Mouse (Mus musculus): ENCODE measurements around the gene Gbp2b. TPM values are rescaled to one million over a fixed set of nuclear protein-coding genes. Genes with fewer than 3 reads are reported as not detected.
"Not testable (repeated sequence)": the region's sequence is repeated elsewhere in the genome, so short reads cannot be mapped to it uniquely, and the experiment has no call there.

The Gbp2b gene
- polyA plus RNA-seq, 1 experiment from 2014 or later = 0.12 TPM

DNA sequence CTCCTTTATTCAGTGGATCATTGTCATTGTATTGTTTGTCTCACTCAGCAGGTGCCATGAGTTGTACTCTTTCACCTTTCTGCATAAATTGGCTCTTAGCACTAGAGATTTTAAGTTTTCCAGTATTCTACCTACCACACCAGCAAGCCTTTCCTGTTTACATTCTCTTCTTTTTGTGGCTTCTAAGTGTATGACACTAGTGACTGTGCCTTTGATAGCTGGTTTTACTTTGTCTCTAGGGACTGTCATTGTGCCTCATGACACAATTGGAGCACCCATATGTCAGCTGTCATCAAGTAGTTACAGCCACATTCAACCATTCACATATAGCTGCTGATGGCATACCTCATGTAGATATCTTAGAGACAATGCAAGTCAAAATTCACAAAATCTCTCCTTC is 7.0 kb downstream of the Gbp2b start:
- Histone ChIP-seq H3K36me3 (ENCODE audit: control insufficient read depth, insufficient read depth, low read length) (no peaks in the 10 kb centered on the region), H3K9ac (ENCODE audit: low read length) (no peak overlapping the region), H3K9me3 (replicated peaks; ENCODE audit: control insufficient read depth, low read length) (no peaks in the 10 kb centered on the region), H3K27ac (ENCODE audit: low read length) (no peak overlapping the region), H3K27me3 (ENCODE audit: control insufficient read depth, insufficient read depth, low read length) (no peaks in the 10 kb centered on the region), H3K4me3 (replicated peaks; ENCODE audit: low read length) (no peak overlapping the region), H3K4me2 (ENCODE audit: low read depth, low read length) (no peak overlapping the region), H3K4me1 (ENCODE audit: control insufficient read depth, insufficient read depth, low read length) (no peaks in the 10 kb centered on the region)
- no peak for ATAC-seq (ENCODE audit: insufficient read depth, low FRiP score)

DNA sequence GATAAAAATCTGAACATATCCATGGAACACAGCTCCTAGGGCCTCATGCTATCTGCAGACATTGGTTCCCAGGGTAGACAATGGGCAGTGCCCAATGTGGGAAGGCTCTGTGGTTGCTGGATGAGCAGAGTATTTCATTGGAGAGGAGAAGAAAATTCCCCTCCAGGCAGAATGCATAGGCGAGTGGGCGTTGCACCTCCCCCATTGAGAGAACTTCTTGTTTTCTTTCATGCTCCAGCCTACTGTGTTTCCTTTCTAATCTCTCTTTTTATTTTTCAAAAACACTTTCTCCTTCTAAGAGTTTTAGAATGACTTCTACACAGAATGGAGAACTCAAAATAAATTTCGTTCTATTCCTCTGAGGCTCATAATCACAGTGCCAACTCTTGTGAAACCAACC is 24.0 kb downstream of the Gbp2b start:
- Histone ChIP-seq H3K9ac (ENCODE audit: low read length) (no peak overlapping the region), H3K4me2 (ENCODE audit: low read depth, low read length) (no peak overlapping the region), H3K4me3 (replicated peaks; ENCODE audit: low read length) (no peak overlapping the region), H3K36me3 (ENCODE audit: control insufficient read depth, insufficient read depth, low read length) (no peaks in the 10 kb centered on the region), H3K27me3 (ENCODE audit: control insufficient read depth, insufficient read depth, low read length) (no peaks in the 10 kb centered on the region), H3K27ac (ENCODE audit: low read length) (no peak overlapping the region), H3K4me1 (ENCODE audit: control insufficient read depth, insufficient read depth, low read length) (0 out of 2 replicates have a peak, but pooled peaks cover 4% of the 10 kb centered on the region), H3K9me3 (replicated peaks; ENCODE audit: control insufficient read depth, low read length) (no peaks in the 10 kb centered on the region)
- WGBS = 89% methylated on average over 3 of the region's 3 CpGs
- ATAC-seq (ENCODE audit: insufficient read depth, low FRiP score) = no peak

DNA sequence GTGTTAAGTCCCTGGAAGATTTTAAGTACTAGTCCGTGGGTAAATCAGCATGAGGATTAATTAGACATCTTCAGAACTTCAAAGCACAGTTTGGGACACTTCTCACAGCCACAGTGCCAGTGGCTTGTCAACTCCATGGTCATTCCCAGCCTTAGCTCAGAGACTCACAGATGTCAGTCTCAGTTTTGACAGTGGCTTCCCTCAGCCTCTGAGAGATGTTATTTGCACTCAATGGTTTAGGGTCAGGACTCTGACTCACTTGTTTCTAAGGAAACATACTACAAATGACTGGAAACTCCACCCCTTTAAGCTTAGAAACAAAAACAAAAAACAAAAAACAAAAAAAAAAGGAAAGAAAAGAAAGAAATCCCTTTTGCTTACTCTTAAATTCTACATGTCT is 25.0 kb downstream of the Gbp2b start:
- no peak overlapping the region for H3K4me2 ChIP-seq (ENCODE audit: low read depth, low read length)
- H3K36me3 ChIP-seq (ENCODE audit: control insufficient read depth, insufficient read depth, low read length) = no peaks in the 10 kb centered on the region
- no peak for ATAC-seq (ENCODE audit: insufficient read depth, low FRiP score)
- no peak overlapping the region for H3K4me3 ChIP-seq (replicated peaks; ENCODE audit: low read length)
- 0 out of 2 replicates have a peak, but pooled peaks cover 4% of the 10 kb centered on the region for H3K4me1 ChIP-seq (ENCODE audit: control insufficient read depth, insufficient read depth, low read length)
- no peak overlapping the region for H3K27ac ChIP-seq (ENCODE audit: low read length)
- WGBS = 41% methylated on average over 1 of the region's 1 CpGs
- H3K27me3 ChIP-seq (ENCODE audit: control insufficient read depth, insufficient read depth, low read length) = no peaks in the 10 kb centered on the region
- H3K9ac ChIP-seq (ENCODE audit: low read length) = no peak overlapping the region
- H3K9me3 ChIP-seq (replicated peaks; ENCODE audit: control insufficient read depth, low read length) = no peaks in the 10 kb centered on the region

DNA sequence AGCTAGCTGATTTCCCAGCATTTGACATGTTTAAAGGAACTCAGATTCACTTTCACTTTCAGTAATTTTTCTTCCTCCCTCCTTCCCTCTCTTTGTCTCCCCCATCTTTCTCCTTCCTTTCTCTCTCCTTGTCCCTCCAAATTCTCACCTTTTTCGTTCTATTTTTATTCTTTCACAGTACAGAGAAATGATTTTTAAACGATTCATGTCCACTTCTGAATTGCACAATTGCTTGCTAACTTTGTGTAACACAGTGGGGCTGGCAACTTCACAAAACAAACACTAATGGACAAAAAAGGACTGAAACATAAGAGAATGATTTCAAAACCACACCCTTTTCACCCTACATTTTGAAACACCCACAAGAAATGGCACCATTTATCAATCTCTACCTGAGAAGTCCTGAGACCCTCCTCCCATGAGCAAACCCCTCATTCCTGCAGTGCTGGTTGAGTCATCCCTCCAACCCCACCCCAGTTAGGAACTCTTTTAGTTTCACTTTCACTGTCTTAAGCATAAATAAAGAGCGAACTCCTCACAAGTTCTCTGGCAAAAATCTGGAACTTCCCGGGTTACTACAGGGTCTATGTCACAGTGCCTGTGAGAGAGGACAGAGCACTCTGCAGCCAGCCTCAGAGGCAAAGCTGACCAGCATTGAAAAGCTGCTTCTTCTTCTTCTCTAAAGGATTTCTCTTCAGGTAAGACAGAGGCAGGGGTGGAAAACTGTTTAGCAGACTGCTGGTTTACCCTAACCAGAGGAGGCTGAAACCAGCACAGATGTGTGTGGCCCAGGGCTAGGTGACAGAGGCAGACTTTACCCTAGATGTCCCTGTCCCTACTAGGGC is 25.7 kb downstream of the Gbp2b start, which contains the start of gene Gbp2:
TSS of gene Gbp2 (plus strand) at position 492 of the 845 bp plus-strand sequence.
- peak within 1 kb of the TSS; percentile 67 for H3K9ac ChIP-seq (ENCODE audit: low read length)
- peak; percentile 77 for ATAC-seq (ENCODE audit: insufficient read depth, low FRiP score)
- 30% methylated on average over 4 of the region's 4 CpGs for WGBS
- 0 out of 2 replicates have a peak, but pooled peaks cover 4% of the 10 kb centered on the region for H3K4me1 ChIP-seq (ENCODE audit: control insufficient read depth, insufficient read depth, low read length)
- H3K27me3 ChIP-seq (ENCODE audit: control insufficient read depth, insufficient read depth, low read length) = no peaks in the 10 kb centered on the region
- H3K27ac ChIP-seq (ENCODE audit: low read length) = peak within 1 kb of the TSS; percentile 70
- no peaks in the 10 kb centered on the region for H3K36me3 ChIP-seq (ENCODE audit: control insufficient read depth, insufficient read depth, low read length)
- H3K9me3 ChIP-seq (replicated peaks; ENCODE audit: control insufficient read depth, low read length) = no peaks in the 10 kb centered on the region
- H3K4me3 ChIP-seq (replicated peaks; ENCODE audit: low read length) = peak within 1 kb of the TSS; percentile 42
- H3K4me2 ChIP-seq (ENCODE audit: low read depth, low read length) = peak within 1 kb of the TSS; percentile 58

DNA sequence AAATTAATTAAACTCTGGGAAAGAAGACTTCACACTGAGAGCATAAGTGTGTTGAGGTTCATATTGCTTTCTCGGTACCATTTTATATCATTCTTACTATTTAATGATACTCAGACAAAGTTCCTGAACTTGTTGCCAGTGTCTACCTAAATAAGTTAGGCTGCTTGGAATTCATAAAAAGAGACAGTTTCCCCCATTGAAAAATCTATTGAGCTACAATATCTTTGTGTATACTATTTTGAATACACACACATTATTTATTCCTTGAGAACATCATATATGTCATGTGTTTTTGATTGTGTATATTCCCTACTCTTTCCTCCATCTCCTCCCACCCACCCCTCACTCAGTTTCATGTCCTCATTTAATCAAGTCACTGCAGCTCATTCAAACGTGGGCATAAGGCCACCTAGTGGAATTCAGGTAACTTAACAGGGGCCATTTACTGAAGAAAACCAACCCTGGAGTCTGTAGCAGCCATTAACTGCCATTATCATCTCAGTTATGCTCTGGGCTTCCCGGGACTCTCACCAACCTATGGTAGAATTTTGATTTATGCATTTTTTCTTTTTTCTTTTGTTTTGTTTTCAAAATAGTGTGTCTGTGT is 26.4 kb downstream of the Gbp2b start:
- Histone ChIP-seq H3K4me3 (replicated peaks; ENCODE audit: low read length) (peak overlapping the region; percentile 42), H3K27me3 (ENCODE audit: control insufficient read depth, insufficient read depth, low read length) (no peaks in the 10 kb centered on the region), H3K36me3 (ENCODE audit: control insufficient read depth, insufficient read depth, low read length) (no peaks in the 10 kb centered on the region), H3K27ac (ENCODE audit: low read length) (peak overlapping the region; percentile 70), H3K4me2 (ENCODE audit: low read depth, low read length) (peak overlapping the region; percentile 58), H3K9me3 (replicated peaks; ENCODE audit: control insufficient read depth, low read length) (no peaks in the 10 kb centered on the region), H3K4me1 (ENCODE audit: control insufficient read depth, insufficient read depth, low read length) (0 out of 2 replicates have a peak, but pooled peaks cover 4% of the 10 kb centered on the region), H3K9ac (ENCODE audit: low read length) (peak overlapping the region; percentile 67)
- no peak for ATAC-seq (ENCODE audit: insufficient read depth, low FRiP score)
- WGBS = 45% methylated on average over 3 of the region's 3 CpGs

DNA sequence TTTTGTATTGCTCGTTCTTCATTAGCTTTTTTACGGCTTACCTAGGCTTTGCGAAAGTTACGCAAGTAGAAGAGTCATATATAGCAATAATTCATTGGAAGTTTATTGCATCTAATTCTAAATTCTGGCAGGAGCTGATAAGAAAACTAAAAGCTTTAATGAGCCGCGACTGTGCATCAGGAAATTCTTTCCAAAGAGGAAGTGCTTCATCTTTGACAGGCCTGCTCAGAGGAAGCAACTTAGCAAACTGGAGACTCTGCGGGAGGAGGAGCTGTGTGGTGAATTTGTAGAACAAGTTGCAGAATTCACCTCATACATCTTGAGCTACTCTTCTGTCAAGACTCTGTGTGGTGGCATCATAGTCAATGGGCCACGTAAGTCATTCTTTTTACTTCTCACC is 35.7 kb downstream of the Gbp2b start:
- H3K27ac ChIP-seq (ENCODE audit: low read length) = no peak overlapping the region
- no peak overlapping the region for H3K4me3 ChIP-seq (replicated peaks; ENCODE audit: low read length)
- no peak overlapping the region for H3K4me2 ChIP-seq (ENCODE audit: low read depth, low read length)
- H3K9ac ChIP-seq (ENCODE audit: low read length) = no peak overlapping the region
- H3K27me3 ChIP-seq (ENCODE audit: control insufficient read depth, insufficient read depth, low read length) = no peaks in the 10 kb centered on the region
- 63% methylated on average over 8 of the region's 8 CpGs for WGBS
- no peak for ATAC-seq (ENCODE audit: insufficient read depth, low FRiP score)
- H3K36me3 ChIP-seq (ENCODE audit: control insufficient read depth, insufficient read depth, low read length) = no peaks in the 10 kb centered on the region
- H3K4me1 ChIP-seq (ENCODE audit: control insufficient read depth, insufficient read depth, low read length) = no peaks in the 10 kb centered on the region
- no peaks in the 10 kb centered on the region for H3K9me3 ChIP-seq (replicated peaks; ENCODE audit: control insufficient read depth, low read length)

DNA sequence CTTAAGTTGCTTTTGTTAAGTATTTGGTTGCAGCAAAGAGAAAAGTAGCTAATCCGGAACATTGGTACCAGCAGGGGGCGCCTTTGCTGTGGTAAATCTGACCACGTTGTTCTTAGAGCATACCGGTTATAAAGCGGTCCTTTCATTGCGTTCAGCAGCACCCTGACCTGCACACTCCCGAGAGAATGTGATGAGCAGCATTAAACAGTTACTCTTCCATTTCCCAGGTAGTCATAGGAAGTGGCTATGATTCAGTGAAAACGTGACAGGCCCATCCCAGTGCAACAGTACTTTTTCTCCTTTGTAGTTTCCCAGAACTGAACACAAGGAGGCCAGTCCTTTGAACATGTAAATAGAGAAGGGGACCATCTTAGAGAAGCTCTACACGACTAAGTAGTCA is 45.6 kb downstream of the Gbp2b start:
- no peak for ATAC-seq (ENCODE audit: insufficient read depth, low FRiP score)
- Histone ChIP-seq H3K36me3 (ENCODE audit: control insufficient read depth, insufficient read depth, low read length) (no peaks in the 10 kb centered on the region), H3K4me3 (replicated peaks; ENCODE audit: low read length) (no peak overlapping the region), H3K9ac (ENCODE audit: low read length) (no peak overlapping the region), H3K4me2 (ENCODE audit: low read depth, low read length) (0 out of 2 replicates have a peak overlapping the region, but pooled peaks have one; percentile 23), H3K27me3 (ENCODE audit: control insufficient read depth, insufficient read depth, low read length) (no peaks in the 10 kb centered on the region), H3K27ac (ENCODE audit: low read length) (no peak overlapping the region), H3K4me1 (ENCODE audit: control insufficient read depth, insufficient read depth, low read length) (no peaks in the 10 kb centered on the region), H3K9me3 (replicated peaks; ENCODE audit: control insufficient read depth, low read length) (no peaks in the 10 kb centered on the region)
- WGBS = 3% methylated on average over 9 of the region's 9 CpGs

DNA sequence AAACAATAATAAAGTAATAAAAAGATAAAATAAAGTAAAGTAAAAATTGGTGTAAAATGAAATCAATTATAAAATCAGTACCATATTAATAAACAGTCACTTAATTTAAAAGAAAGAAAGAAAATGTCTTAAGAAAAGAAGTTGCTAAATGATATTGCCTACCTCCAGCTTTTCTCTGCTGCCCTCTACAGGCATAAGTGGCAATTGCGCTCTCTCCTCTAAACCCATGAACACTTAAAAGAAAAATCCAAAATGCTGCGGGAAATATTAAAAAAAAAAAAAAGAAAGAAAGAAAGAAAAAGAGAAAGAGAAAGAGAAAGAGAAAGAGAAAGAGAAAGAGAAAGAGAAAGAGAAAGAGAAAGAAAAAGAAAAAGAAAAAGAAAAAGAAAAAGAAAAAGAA is 51.3 kb downstream of the Gbp2b start:
- H3K36me3 ChIP-seq (ENCODE audit: control insufficient read depth, insufficient read depth, low read length); H3K4me1 ChIP-seq (ENCODE audit: control insufficient read depth, insufficient read depth, low read length); ATAC-seq (ENCODE audit: insufficient read depth, low FRiP score); H3K9ac ChIP-seq (ENCODE audit: low read length); H3K27me3 ChIP-seq (ENCODE audit: control insufficient read depth, insufficient read depth, low read length); H3K27ac ChIP-seq (ENCODE audit: low read length); H3K9me3 ChIP-seq (replicated peaks; ENCODE audit: control insufficient read depth, low read length); H3K4me2 ChIP-seq (ENCODE audit: low read depth, low read length); H3K4me3 ChIP-seq (replicated peaks; ENCODE audit: low read length): not testable (repeated sequence)
- 3% methylated on average over 2 of the region's 2 CpGs for WGBS

DNA sequence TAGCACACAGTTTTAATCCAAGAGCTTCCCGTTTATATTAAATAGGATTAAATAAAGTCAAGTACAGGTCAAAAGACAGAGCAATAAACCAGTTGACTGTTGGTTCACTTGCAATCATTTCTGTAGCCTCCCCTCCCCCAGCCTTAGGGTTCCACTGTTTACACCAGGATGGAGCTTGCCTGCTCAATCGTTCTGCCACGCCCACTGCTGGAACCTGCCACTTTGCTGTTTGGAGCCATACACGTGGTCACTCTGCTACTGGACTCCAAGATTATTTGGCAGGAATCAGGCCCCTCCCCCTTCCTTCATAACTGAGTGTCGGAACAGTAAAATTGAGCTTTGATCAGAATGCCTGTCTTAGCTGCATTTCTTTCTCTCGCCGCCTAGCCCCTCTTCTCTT is 53.2 kb downstream of the Gbp2b start:
- ATAC-seq (ENCODE audit: insufficient read depth, low FRiP score) = peak; percentile 33
- not testable (repeated sequence) for H3K4me2 ChIP-seq (ENCODE audit: low read depth, low read length); H3K36me3 ChIP-seq (ENCODE audit: control insufficient read depth, insufficient read depth, low read length); H3K27me3 ChIP-seq (ENCODE audit: control insufficient read depth, insufficient read depth, low read length); H3K9me3 ChIP-seq (replicated peaks; ENCODE audit: control insufficient read depth, low read length); H3K27ac ChIP-seq (ENCODE audit: low read length); H3K9ac ChIP-seq (ENCODE audit: low read length); H3K4me3 ChIP-seq (replicated peaks; ENCODE audit: low read length); H3K4me1 ChIP-seq (ENCODE audit: control insufficient read depth, insufficient read depth, low read length)
- 32% methylated on average over 7 of the region's 7 CpGs for WGBS
